Mouse (Mus musculus): ENCODE results near the gene Fbxl7. TPM values are rescaled to one million over a fixed set of nuclear protein-coding genes. Genes with fewer than 3 reads are reported as not detected.

Gene Fbxl7
- polyA plus RNA-seq, 1 experiment = 1.7 TPM

- H3K27ac ChIP-seq (ENCODE audit: insufficient read depth, low read length) = no peak overlapping the region
- no peak for DNase-seq (ENCODE audit: low read depth in 1 of 2, low spot score in 2 of 2)
- no peaks in the 10 kb centered on the region for H3K36me3 ChIP-seq (ENCODE audit: control insufficient read depth, insufficient read depth, low read length)
- TF ChIP-seq POLR2A (IDR thresholded peaks at IDR 0.05; ENCODE audit: low read depth, low read length) (no peak), CTCF (IDR thresholded peaks at IDR 0.05; ENCODE audit: extremely low read depth, insufficient read depth, insufficient read length, insufficient replicate concordance) (no peak)
- H3K27me3 ChIP-seq (ENCODE audit: control insufficient read depth, insufficient read depth, low read length) = no peaks in the 10 kb centered on the region
- no peaks in the 10 kb centered on the region for H3K4me1 ChIP-seq (ENCODE audit: control insufficient read depth, insufficient read depth, insufficient read length)
- no peak overlapping the region for H3K4me3 ChIP-seq (ENCODE audit: extremely low read depth, insufficient read depth, insufficient read length)
- WGBS = 80% methylated on average over 1 of the region's 1 CpGs
Measured at GRCm38 (mm10) chr15:26578500-26578899, 316.9 kb downstream of the Fbxl7 start.

GRCm38 (mm10) chr15:26566076-26566475 is 329.3 kb downstream of the Fbxl7 start:
- Histone ChIP-seq H3K27me3 (ENCODE audit: control insufficient read depth, insufficient read depth, low read length) (no peaks in the 10 kb centered on the region), H3K4me1 (ENCODE audit: control insufficient read depth, insufficient read depth, insufficient read length) (no peaks in the 10 kb centered on the region), H3K4me3 (ENCODE audit: extremely low read depth, insufficient read depth, insufficient read length) (no peak overlapping the region), H3K27ac (ENCODE audit: insufficient read depth, low read length) (no peak overlapping the region), H3K36me3 (ENCODE audit: control insufficient read depth, insufficient read depth, low read length) (no peaks in the 10 kb centered on the region)
- 77% methylated on average over 2 of the region's 2 CpGs for WGBS
- TF ChIP-seq CTCF (IDR thresholded peaks at IDR 0.05; ENCODE audit: extremely low read depth, insufficient read depth, insufficient read length, insufficient replicate concordance) = no peak
- TF ChIP-seq POLR2A (IDR thresholded peaks at IDR 0.05; ENCODE audit: low read depth, low read length) = no peak
- DNase-seq (ENCODE audit: low read depth in 1 of 2, low spot score in 2 of 2) = no peak

GRCm38 (mm10) chr15:26553620-26554019 is 341.8 kb downstream of the Fbxl7 start:
- TF ChIP-seq POLR2A (IDR thresholded peaks at IDR 0.05; ENCODE audit: low read depth, low read length) (no peak), CTCF (IDR thresholded peaks at IDR 0.05; ENCODE audit: extremely low read depth, insufficient read depth, insufficient read length, insufficient replicate concordance) (no peak)
- DNase-seq (ENCODE audit: low read depth in 1 of 2, low spot score in 2 of 2) = no peak
- H3K36me3 ChIP-seq (ENCODE audit: control insufficient read depth, insufficient read depth, low read length) = no peaks in the 10 kb centered on the region
- no peaks in the 10 kb centered on the region for H3K27me3 ChIP-seq (ENCODE audit: control insufficient read depth, insufficient read depth, low read length)
- no peak overlapping the region for H3K27ac ChIP-seq (ENCODE audit: insufficient read depth, low read length)
- no peak overlapping the region for H3K4me3 ChIP-seq (ENCODE audit: extremely low read depth, insufficient read depth, insufficient read length)
- no peaks in the 10 kb centered on the region for H3K4me1 ChIP-seq (ENCODE audit: control insufficient read depth, insufficient read depth, insufficient read length)
- 81% methylated on average over 10 of the region's 10 CpGs for WGBS

- Histone ChIP-seq H3K27me3 (ENCODE audit: control insufficient read depth, insufficient read depth, low read length) (no peaks in the 10 kb centered on the region), H3K27ac (ENCODE audit: insufficient read depth, low read length) (no peak overlapping the region), H3K4me3 (ENCODE audit: extremely low read depth, insufficient read depth, insufficient read length) (no peak overlapping the region), H3K4me1 (ENCODE audit: control insufficient read depth, insufficient read depth, insufficient read length) (no peaks in the 10 kb centered on the region), H3K36me3 (ENCODE audit: control insufficient read depth, insufficient read depth, low read length) (no peaks in the 10 kb centered on the region)
- DNase-seq (ENCODE audit: low read depth in 1 of 2, low spot score in 2 of 2) = no peak
- TF ChIP-seq CTCF (IDR thresholded peaks at IDR 0.05; ENCODE audit: extremely low read depth, insufficient read depth, insufficient read length, insufficient replicate concordance) = no peak
- TF ChIP-seq POLR2A (IDR thresholded peaks at IDR 0.05; ENCODE audit: low read depth, low read length) = no peak
- WGBS = 76% methylated on average over 3 of the region's 3 CpGs
Measured at GRCm38 (mm10) chr15:26533997-26534700, 361.2 kb downstream of the Fbxl7 start.

- Histone ChIP-seq H3K27me3 (ENCODE audit: control insufficient read depth, insufficient read depth, low read length) (no peaks in the 10 kb centered on the region), H3K36me3 (ENCODE audit: control insufficient read depth, insufficient read depth, low read length) (no peaks in the 10 kb centered on the region), H3K4me1 (ENCODE audit: control insufficient read depth, insufficient read depth, insufficient read length) (no peaks in the 10 kb centered on the region), H3K27ac (ENCODE audit: insufficient read depth, low read length) (no peak overlapping the region), H3K4me3 (ENCODE audit: extremely low read depth, insufficient read depth, insufficient read length) (no peak overlapping the region)
- TF ChIP-seq CTCF (IDR thresholded peaks at IDR 0.05; ENCODE audit: extremely low read depth, insufficient read depth, insufficient read length, insufficient replicate concordance) (no peak), POLR2A (IDR thresholded peaks at IDR 0.05; ENCODE audit: low read depth, low read length) (no peak)
- DNase-seq (ENCODE audit: low read depth in 1 of 2, low spot score in 2 of 2) = no peak
- WGBS = 80% methylated on average over 6 of the region's 6 CpGs
Measured at GRCm38 (mm10) chr15:26519220-26519631, 376.2 kb downstream of the Fbxl7 start.

GRCm38 (mm10) chr15:26501024-26501423 is 394.4 kb downstream of the Fbxl7 start:
- Histone ChIP-seq H3K27ac (ENCODE audit: insufficient read depth, low read length) (no peak overlapping the region), H3K27me3 (ENCODE audit: control insufficient read depth, insufficient read depth, low read length) (no peaks in the 10 kb centered on the region), H3K4me1 (ENCODE audit: control insufficient read depth, insufficient read depth, insufficient read length) (no peaks in the 10 kb centered on the region), H3K4me3 (ENCODE audit: extremely low read depth, insufficient read depth, insufficient read length) (no peak overlapping the region), H3K36me3 (ENCODE audit: control insufficient read depth, insufficient read depth, low read length) (no peaks in the 10 kb centered on the region)
- DNase-seq (ENCODE audit: low read depth in 1 of 2, low spot score in 2 of 2) = no peak
- 70% methylated on average over 4 of the region's 4 CpGs for WGBS
- TF ChIP-seq CTCF (IDR thresholded peaks at IDR 0.05; ENCODE audit: extremely low read depth, insufficient read depth, insufficient read length, insufficient replicate concordance) = no peak
- no peak for TF ChIP-seq POLR2A (IDR thresholded peaks at IDR 0.05; ENCODE audit: low read depth, low read length)

Measured in spleen, adult 2 months (tissue).